Mouse (Mus musculus): ENCODE measurements at regions not wholly inside any gene's neighbourhood (a gene's known extent, or its start where the extent isn't known, plus 50 kb on each side); places are given as distances from the start of the nearest gene placed in this dataset.

DNA sequence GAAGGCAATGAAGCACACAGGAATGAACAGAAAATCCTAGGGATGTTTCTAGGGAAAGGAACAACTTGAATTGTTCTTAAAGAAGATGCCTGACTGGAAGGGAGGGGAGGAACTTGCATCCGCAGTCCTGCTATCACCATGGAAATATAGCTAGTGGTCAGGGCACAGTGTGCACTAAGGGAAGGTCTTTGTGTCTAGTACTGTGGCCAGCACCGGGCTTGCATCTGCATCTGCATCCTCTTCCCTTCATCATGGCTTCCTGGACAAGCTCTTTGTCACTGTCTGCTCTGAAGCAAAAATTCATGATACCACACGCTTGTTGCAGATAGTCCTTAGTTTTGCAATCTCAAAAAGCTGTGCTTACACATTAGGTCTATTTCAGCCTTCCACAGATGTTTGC is 241.0 kb upstream of the Adgrl2 start:
- TF ChIP-seq CTCF (IDR thresholded peaks at IDR 0.05) (no peak), EP300 (IDR thresholded peaks at IDR 0.05; ENCODE audit: insufficient read depth, low read depth, low read length) (no peak)
